Mouse (Mus musculus) heart, embryonic 13.5 days (tissue): ENCODE data around the gene Ap1ar. TPM values are rescaled to one million over a fixed set of nuclear protein-coding genes. Genes with fewer than 3 reads are reported as not detected.

ENCODE experiments used
- ATAC-seq: fragments of 200-750 bp; cut with Nextera tagmentation; 2 replicates; pipeline ENCODE4 v1.8.0; 2017; ENCODE audit warnings: moderate TSS enrichment; ENCODE audit not compliant: insufficient number of reproducible peaks, low FRiP score, low TSS enrichment; ENCODE audit errors: extremely low read depth
- H3K27ac ChIP-seq: fragments of 300-500 bp; sonication (generic); replicated peaks from 2 replicates; pipeline ENCODE4 v1.5.1; 2015; ENCODE audit warnings: moderate library complexity, mild to moderate bottlenecking, inconsistent platforms
- H3K27me3 ChIP-seq: fragments of 300-500 bp; sonication (generic); replicated peaks from 2 replicates; pipeline ENCODE4 v1.6.1; 2015; ENCODE audit warnings: mild to moderate bottlenecking, inconsistent platforms
- H3K36me3 ChIP-seq: fragments of 300-500 bp; sonication (generic); 2 replicates; pipeline ENCODE4 v1.6.1; 2015; ENCODE audit warnings: mild to moderate bottlenecking, inconsistent platforms
- H3K4me1 ChIP-seq: fragments of 300-500 bp; sonication (generic); 2 replicates; pipeline ENCODE4 v1.6.1; 2015; ENCODE audit warnings: inconsistent platforms
- H3K4me2 ChIP-seq: fragments of 300-500 bp; sonication (generic); 2 replicates; pipeline ENCODE4 v1.6.1; 2015; ENCODE audit warnings: inconsistent platforms, mild to moderate bottlenecking, moderate library complexity
- H3K4me3 ChIP-seq: fragments of 300-500 bp; sonication (generic); 2 replicates; pipeline ENCODE4 v1.5.1; 2015; ENCODE audit warnings: moderate library complexity, mild to moderate bottlenecking, inconsistent platforms
- H3K9ac ChIP-seq: fragments of 300-500 bp; sonication (generic); 2 replicates; pipeline ENCODE4 v1.6.1; 2015; ENCODE audit warnings: inconsistent platforms, mild to moderate bottlenecking, moderate library complexity
- H3K9me3 ChIP-seq: fragments of 300-500 bp; sonication (generic); 2 replicates; pipeline ENCODE4 v1.6.1; 2016; ENCODE audit warnings: inconsistent platforms
- WGBS: fragments of 180-500 bp; shearing (Covaris S2); methylation state at CpG from one replicate; pipeline ENCODE4 v1.1.7; 2015; ENCODE audit warnings: mixed read lengths; 5-methylcytosine and 5-hydroxymethylcytosine counted together
- polyA plus RNA-seq: library from polyadenylated mRNA; unstranded; fragments of >200 nt; fragmentation: Nextera tagmentation; extraction: Ambion mirVana; gene quantifications from 2 replicates; pipeline ENCODE4 v1.2.1, GENCODE M21; 2015

The Ap1ar gene
- polyA plus RNA-seq, 1 experiment from 2014 or later, result 27.5 TPM

DNA sequence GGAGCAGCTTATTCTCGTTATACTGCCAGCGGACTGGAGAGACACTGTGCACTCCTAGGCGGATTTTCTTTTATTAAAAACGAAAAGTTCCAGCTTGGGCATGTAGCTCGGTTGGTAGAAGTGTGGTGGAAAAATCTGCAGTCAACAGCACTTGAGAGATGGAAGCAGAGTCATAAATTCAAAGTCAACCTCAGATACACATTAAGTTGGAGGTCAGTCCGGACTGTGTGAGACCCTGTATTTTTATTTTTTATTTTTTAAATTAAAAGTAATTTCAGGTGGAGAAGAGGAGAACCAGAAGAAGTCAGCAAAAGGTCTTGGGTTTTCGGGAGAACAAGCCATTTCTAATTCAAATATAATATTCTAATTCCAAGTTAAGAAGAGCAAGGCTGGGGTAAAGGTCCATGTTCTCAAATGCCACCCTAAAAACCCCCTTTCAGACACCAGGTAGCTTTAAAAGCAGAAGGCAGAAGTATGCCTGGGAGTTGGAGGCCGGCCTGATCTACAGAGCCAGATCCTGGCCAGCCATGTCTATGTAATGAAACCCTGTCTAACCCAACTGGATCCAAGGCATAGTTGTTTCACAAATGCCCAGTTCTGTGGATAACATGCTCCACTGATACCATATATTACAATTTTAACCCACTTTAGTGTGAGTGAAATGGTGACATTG is 785 bp upstream of the Ap1ar start:
- WGBS, result 31% methylated on average over 8 of the region's 8 CpGs
- no peak for ATAC-seq

DNA sequence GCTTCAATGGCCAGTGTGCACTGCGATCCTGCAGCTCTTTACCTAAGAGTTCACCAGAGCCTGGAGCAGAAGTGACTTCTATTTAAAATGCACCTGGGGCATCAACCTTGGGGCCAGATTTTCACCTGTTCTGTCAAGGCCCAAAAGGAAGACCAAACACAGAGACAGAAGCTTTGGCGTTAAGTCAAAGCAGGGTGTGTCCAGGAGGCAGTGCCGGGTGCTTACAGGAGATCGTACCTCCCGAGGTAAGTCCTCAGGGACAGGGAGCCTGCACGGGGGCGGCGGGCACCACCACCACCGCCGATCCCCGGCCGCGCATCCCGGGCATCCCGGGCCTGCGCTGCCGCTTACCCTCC is 547 bp downstream of the Ap1ar start:
- H3K9me3 ChIP-seq, result no peaks in the 10 kb centered on the region
- 0 out of 2 replicates have a peak, but pooled peaks cover 4% of the 10 kb centered on the region for H3K36me3 ChIP-seq
- H3K4me2 ChIP-seq, result peak overlapping the region; percentile 92
- peak overlapping the region; percentile 97 for H3K9ac ChIP-seq
- H3K27ac ChIP-seq, result peak overlapping the region; percentile 95
- H3K4me3 ChIP-seq, result peak overlapping the region; percentile 91
- peaks cover 6% of the 10 kb centered on the region for H3K27me3 ChIP-seq
- ATAC-seq, result peak; percentile 26; the same call in 1 of the 2 replicates
- peaks cover 26% of the 10 kb centered on the region for H3K4me1 ChIP-seq
- WGBS, result under 1% methylated on average over 17 of the region's 17 CpGs

More for the DNA sequence above, 785 bp upstream of the Ap1ar start:
- Histone ChIP-seq H3K4me2 (peak overlapping the region; percentile 92), H3K4me3 (peak overlapping the region; percentile 91), H3K27me3 (peaks cover 16% of the 10 kb centered on the region), H3K4me1 (peaks cover 26% of the 10 kb centered on the region), H3K27ac (peak overlapping the region; percentile 95), H3K9me3 (no peaks in the 10 kb centered on the region), H3K36me3 (no peaks in the 10 kb centered on the region), H3K9ac (peak overlapping the region; percentile 97)

DNA sequence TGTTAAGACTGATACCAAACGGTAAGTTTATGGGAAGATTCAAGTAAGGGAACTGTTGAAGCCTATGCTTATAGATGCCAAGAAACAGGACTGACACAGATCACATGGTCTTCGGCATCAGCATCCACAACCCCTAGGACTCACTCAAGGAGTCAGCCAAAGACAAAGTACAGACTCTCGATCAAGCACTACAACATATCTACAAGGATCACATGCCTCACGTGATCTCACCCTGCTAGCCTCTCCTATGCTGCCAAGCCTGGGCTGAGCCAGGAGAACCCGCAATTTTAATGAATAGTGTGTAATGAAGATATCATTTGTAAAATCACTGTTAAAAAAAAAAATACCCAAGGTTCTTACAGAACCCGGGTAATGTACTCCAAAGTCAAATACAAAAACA is 1.7 kb downstream of the Ap1ar start:
- WGBS, result 73% methylated on average over 6 of the region's 6 CpGs
- Histone ChIP-seq H3K27ac (no peak overlapping the region), H3K4me1 (peaks cover 26% of the 10 kb centered on the region), H3K27me3 (no peaks in the 10 kb centered on the region), H3K9me3 (no peaks in the 10 kb centered on the region), H3K4me2 (peak overlapping the region; percentile 92; the same call in 1 of the 2 replicates), H3K36me3 (0 out of 2 replicates have a peak, but pooled peaks cover 4% of the 10 kb centered on the region), H3K4me3 (no peak overlapping the region), H3K9ac (no peak overlapping the region)
- ATAC-seq, result no peak

DNA sequence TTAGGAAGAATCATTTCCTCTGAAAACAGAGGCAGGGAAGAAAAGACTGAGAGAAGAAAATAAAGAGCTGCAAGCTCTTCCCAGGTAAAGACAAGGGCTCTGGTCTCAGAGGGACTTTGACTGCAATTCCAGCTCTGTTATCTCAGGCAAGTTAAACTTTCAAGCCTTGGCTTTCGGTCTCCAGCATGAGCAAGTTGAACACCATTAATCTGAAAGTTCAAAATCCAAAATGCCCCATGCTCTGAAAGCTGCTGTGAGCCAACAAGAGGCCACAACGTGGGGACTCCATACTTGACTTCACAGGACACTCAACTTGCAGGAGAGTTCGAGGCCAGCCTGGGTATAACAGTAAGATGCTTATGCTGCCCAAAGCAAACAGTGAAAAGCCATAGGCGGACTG is 3.3 kb downstream of the Ap1ar start:
- H3K9me3 ChIP-seq, result no peaks in the 10 kb centered on the region
- no peak overlapping the region for H3K27ac ChIP-seq
- no peak overlapping the region for H3K4me2 ChIP-seq
- H3K9ac ChIP-seq, result no peak overlapping the region
- H3K36me3 ChIP-seq, result 0 out of 2 replicates have a peak, but pooled peaks cover 4% of the 10 kb centered on the region
- no peak overlapping the region for H3K4me3 ChIP-seq
- H3K4me1 ChIP-seq, result peaks cover 26% of the 10 kb centered on the region
- ATAC-seq, result no peak
- H3K27me3 ChIP-seq, result no peaks in the 10 kb centered on the region
- WGBS, result 83% methylated on average over 4 of the region's 4 CpGs

DNA sequence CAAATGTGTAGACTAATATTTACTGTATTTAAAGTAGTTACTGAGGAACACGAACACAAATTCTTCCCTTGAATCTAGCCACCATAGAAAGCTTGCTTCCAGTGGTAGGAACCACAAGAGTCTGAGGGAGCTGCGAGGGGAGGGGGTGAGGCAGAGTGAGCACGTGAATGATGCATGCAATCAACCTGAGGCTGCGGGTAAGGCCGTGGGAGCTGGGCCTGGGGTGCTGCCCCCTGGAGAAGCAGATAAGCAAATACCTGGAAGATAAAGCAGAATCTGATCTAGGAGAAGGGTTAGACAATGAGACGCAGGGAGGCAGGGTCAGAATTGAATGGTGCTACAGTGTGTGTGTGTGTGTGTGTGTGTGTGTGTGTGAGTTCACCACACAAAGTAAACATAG is 6.2 kb downstream of the Ap1ar start:
- Histone ChIP-seq H3K9me3 (no peaks in the 10 kb centered on the region), H3K27ac (no peak overlapping the region), H3K4me2 (no peak overlapping the region), H3K27me3 (no peaks in the 10 kb centered on the region), H3K4me1 (peaks cover 27% of the 10 kb centered on the region), H3K36me3 (0 out of 2 replicates have a peak, but pooled peaks cover 4% of the 10 kb centered on the region), H3K9ac (no peak overlapping the region), H3K4me3 (no peak overlapping the region)
- ATAC-seq, result no peak
- WGBS, result 50% methylated on average over 6 of the region's 6 CpGs

DNA sequence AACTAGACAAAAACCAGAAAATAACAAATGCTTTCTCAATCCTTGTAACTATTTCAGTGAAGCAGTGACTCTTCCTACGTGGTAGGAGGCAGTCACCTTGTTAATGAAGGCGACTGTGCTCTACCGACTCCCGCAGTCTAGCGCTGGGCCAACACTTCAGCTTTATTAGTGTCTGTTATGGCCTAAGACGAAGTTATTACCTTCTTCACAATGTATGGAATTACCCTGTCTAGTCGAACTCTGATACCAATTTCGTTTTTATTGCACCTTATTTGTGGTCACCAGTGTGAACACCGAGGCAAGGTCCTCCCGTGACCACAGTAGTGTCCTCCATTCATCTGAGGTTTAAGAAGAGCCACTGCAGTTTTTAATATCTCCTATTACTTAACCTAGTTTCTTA is 7.1 kb downstream of the Ap1ar start:
- H3K27me3 ChIP-seq, result no peaks in the 10 kb centered on the region
- H3K4me3 ChIP-seq, result no peak overlapping the region
- H3K9ac ChIP-seq, result no peak overlapping the region
- H3K36me3 ChIP-seq, result 0 out of 2 replicates have a peak, but pooled peaks cover 4% of the 10 kb centered on the region
- no peak overlapping the region for H3K27ac ChIP-seq
- peaks cover 18% of the 10 kb centered on the region for H3K4me1 ChIP-seq
- no peak overlapping the region for H3K4me2 ChIP-seq
- no peaks in the 10 kb centered on the region for H3K9me3 ChIP-seq
- 86% methylated on average over 10 of the region's 10 CpGs for WGBS
- ATAC-seq, result no peak

DNA sequence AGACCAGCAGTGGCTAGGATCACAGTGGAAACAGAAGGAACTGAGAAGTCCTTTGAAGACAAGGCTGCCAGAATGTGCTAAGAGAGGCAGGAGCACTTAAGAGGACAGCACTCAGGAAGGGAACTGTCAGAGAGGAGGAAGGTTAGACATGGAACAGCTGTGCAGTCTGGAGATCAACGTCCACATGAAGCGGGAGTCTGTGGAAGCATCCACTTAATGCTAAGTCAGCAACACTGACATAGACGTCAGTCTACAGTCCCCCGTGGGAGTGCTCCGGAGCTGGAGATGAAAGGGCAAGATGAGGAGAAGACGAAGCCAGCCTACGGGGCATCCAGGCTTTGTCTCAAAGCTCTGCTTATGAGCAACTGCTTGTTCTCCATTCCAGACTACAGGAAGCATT is 10.2 kb downstream of the Ap1ar start:
- 26% methylated on average over 7 of the region's 7 CpGs for WGBS
- ATAC-seq, result no peak

DNA sequence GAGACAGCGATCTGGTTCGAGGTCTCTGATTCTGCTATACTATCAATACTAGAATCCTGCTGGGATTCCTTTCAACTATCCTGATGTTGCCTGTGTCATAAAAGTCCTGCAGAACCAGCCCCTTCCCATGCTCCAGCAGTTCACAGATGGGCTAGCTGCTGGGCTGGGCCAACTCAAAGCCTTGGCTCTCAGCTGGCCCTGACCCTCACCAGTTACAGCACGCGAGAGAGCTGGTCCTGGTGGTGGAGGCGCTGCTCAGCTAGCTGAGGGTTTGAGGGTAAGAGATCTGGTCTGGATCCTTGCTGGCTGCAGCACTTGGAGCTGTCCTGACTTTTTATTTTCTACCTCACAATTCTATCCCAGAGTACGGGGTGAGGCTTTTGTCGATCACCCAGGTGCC is 10.8 kb downstream of the Ap1ar start:
- H3K36me3 ChIP-seq, result peaks cover 9% of the 10 kb centered on the region
- H3K4me3 ChIP-seq, result no peak overlapping the region
- peaks cover 13% of the 10 kb centered on the region for H3K4me1 ChIP-seq
- H3K9ac ChIP-seq, result no peak overlapping the region
- H3K27ac ChIP-seq, result peak overlapping the region; percentile 10; the same call in 1 of the 2 replicates
- ATAC-seq, result no peak
- WGBS, result 80% methylated on average over 7 of the region's 7 CpGs
- H3K27me3 ChIP-seq, result no peaks in the 10 kb centered on the region
- no peaks in the 10 kb centered on the region for H3K9me3 ChIP-seq
- H3K4me2 ChIP-seq, result no peak overlapping the region

More for the DNA sequence above, 10.2 kb downstream of the Ap1ar start:
- H3K27ac ChIP-seq, result peak overlapping the region; percentile 10
- H3K9ac ChIP-seq, result 0 out of 2 replicates have a peak overlapping the region, but pooled peaks have one; percentile 19
- H3K4me2 ChIP-seq, result peak overlapping the region; percentile 22
- H3K27me3 ChIP-seq, result no peaks in the 10 kb centered on the region
- no peak overlapping the region for H3K4me3 ChIP-seq
- peaks cover 4% of the 10 kb centered on the region for H3K36me3 ChIP-seq
- H3K4me1 ChIP-seq, result peaks cover 13% of the 10 kb centered on the region
- H3K9me3 ChIP-seq, result no peaks in the 10 kb centered on the region

DNA sequence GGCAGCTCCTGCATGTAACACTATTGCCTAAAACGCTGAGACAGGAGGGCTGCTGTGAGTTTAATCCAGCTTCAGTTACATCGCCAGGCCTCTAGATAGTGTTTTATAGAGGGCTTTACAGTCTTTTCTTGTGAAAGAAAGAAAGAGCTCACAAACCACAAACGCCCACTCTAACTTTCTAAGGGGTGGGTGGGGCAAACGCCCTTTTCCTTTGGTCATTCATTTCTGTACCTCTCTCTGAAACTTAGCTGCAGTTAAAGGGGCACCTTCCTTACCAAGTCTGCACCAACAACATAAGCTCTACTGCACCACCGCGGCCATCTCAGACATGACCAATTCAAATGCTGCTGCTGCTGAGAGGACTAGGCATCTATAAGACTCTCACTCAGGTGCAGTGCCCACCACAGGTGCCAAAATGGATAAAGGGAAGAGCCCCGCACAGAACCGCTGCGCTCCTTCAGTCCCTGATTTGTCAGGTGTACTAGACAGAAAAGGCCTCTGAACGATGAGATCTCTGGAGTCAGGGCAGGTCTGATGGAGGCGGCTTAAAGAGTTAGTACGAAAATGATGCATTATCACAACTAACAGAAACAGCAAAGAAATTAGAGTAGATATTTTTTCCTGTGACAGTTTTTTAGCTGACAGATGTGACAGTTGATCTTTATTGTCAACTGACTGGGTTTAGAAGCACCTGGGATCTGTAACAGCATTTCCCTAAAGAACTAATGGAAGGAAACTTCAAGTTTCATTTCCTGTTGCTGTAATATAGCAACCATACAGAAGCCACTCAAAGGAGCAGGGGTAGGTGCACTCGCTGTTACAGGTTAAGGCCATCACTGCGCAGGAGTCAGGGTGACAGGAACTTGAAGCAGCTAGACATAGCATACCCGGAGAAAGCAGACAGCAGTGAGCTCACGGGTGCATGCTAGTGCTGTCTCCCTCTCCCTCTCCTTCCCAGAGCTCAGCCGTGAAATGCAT is 13.1 kb downstream of the Ap1ar start:
- no peak overlapping the region for H3K27ac ChIP-seq
- H3K9ac ChIP-seq, result no peak overlapping the region
- peaks cover 27% of the 10 kb centered on the region for H3K36me3 ChIP-seq
- H3K4me3 ChIP-seq, result no peak overlapping the region
- peaks cover 13% of the 10 kb centered on the region for H3K4me1 ChIP-seq
- H3K9me3 ChIP-seq, result no peaks in the 10 kb centered on the region
- H3K27me3 ChIP-seq, result no peaks in the 10 kb centered on the region
- H3K4me2 ChIP-seq, result no peak overlapping the region
- 84% methylated on average over 17 of the region's 17 CpGs for WGBS
- ATAC-seq, result no peak

DNA sequence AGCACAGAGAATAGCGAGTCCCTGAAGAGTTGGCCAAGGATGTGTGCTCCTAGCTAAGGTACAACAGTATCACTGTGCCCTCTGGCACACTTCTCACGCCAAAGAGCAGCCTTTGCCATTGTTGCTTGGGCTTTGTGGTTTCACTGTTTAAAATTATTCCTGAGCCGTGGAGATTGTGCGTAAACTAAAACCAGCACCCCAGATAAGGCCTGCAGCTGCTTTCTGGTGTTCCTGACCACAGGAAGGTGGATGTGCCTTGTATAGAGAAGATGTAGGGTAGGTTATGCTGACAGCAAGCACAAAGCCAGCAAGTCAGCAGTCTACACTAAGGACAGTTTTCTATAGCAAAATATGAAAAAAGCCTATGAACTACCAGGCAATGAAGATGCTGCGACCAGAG is 16.1 kb downstream of the Ap1ar start:
- Histone ChIP-seq H3K4me3 (no peak overlapping the region), H3K36me3 (peaks cover 41% of the 10 kb centered on the region), H3K9ac (no peak overlapping the region), H3K27ac (no peak overlapping the region), H3K9me3 (no peaks in the 10 kb centered on the region), H3K4me1 (no peaks in the 10 kb centered on the region), H3K4me2 (no peak overlapping the region), H3K27me3 (no peaks in the 10 kb centered on the region)
- 75% methylated on average over 5 of the region's 5 CpGs for WGBS
- no peak for ATAC-seq

DNA sequence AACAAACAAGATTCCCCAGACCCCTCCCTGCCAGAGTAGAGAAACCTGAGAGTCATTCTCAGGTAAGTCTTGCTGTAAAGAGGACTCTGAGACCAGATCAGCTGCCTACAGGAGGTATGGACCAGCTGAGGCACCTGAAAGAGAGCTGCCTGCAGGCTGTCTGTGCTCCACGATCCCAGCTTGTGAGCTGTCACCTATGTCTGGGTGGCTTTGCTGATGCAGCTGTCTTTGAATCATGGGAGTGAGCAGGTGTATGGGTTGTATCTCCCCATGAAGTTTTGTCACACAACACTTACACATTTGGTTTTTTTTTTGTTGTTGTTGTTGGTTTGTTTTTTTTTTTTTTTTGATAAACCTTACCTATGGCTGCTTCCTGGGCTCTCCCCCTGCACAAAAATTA is 16.9 kb downstream of the Ap1ar start:
- WGBS, result 83% methylated on average over 1 of the region's 1 CpGs
- H3K4me2 ChIP-seq, result no peak overlapping the region

More for the DNA sequence above, 16.9 kb downstream of the Ap1ar start:
- no peaks in the 10 kb centered on the region for H3K9me3 ChIP-seq
- H3K4me3 ChIP-seq, result no peak overlapping the region
- H3K27ac ChIP-seq, result no peak overlapping the region
- H3K27me3 ChIP-seq, result no peaks in the 10 kb centered on the region
- peaks cover 43% of the 10 kb centered on the region for H3K36me3 ChIP-seq
- ATAC-seq, result no peak
- no peak overlapping the region for H3K9ac ChIP-seq
- no peaks in the 10 kb centered on the region for H3K4me1 ChIP-seq
